In genomic region chr4:88938712-88939032, GRCm38 (mm10) we compare ENCODE assay signal across 8 mouse cellular contexts. TPM values are rescaled to one million over a fixed set of nuclear protein-coding genes. Genes with fewer than 3 reads are reported as not detected.
DNase-seq lines count a peak whose midpoint lies in the region; ATAC-seq and TF ChIP-seq lines count a peak whose summit lies in the region.

No protein-coding gene starts in this region.

- H3K4me2 ChIP-seq in lung, postnatal 0 days (replicated peaks; ENCODE audit: low read depth, low read length), result peak overlapping the region; percentile 75
- peak overlapping the region; percentile 76 for H3K4me2 ChIP-seq in intestine, postnatal 0 days (replicated peaks; ENCODE audit: low read depth)

- peak in 1 of 2 experiments; percentile 60 for DNase-seq in cerebellum, adult 2 months
- DNase-seq in cerebellum, postnatal 14 days, result no peak
- DNase-seq in lung, postnatal 0 days (ENCODE audit: low spot score), result no peak
- no peak for DNase-seq in lung, adult 18-20 months
- DNase-seq in embryo, embryonic 10.5 days (ENCODE audit: low spot score), result no peak
- DNase-seq in adipocyte (ENCODE audit: low spot score), result no peak

- H3K9me3 ChIP-seq in lung, postnatal 0 days (ENCODE audit: low read length), result no peaks in the 10 kb centered on the region
- H3K9me3 ChIP-seq in intestine, postnatal 0 days (ENCODE audit: control insufficient read depth), result no peaks in the 10 kb centered on the region

- no peak overlapping the region for H3K9ac ChIP-seq in lung, postnatal 0 days (replicated peaks; ENCODE audit: low read depth)
- H3K9ac ChIP-seq in intestine, postnatal 0 days (ENCODE audit: low read depth, low read length), result peak overlapping the region; percentile 84

- no peak for TF ChIP-seq CTCF in cerebellum, adult 2 months (IDR thresholded peaks at IDR 0.05; ENCODE audit: borderline replicate concordance, insufficient read depth, low read depth, low read length)
- TF ChIP-seq CTCF in lung, postnatal 0 days (IDR thresholded peaks at IDR 0.05), result no peak
- TF ChIP-seq CTCF in intestine, postnatal 0 days (IDR thresholded peaks at IDR 0.05; ENCODE audit: low read depth), result no peak
- no peak for TF ChIP-seq CTCF in olfactory bulb, adult 2 months (IDR thresholded peaks at IDR 0.05; ENCODE audit: insufficient read depth, low read depth, low read length)

- H3K27ac ChIP-seq in cerebellum, adult 2 months (ENCODE audit: insufficient read depth, low read length), result no peak overlapping the region
- no peak overlapping the region for H3K27ac ChIP-seq in lung, postnatal 0 days (ENCODE audit: low read length)
- peak overlapping the region; percentile 85; the same call in 1 of the 2 replicates for H3K27ac ChIP-seq in intestine, postnatal 0 days (ENCODE audit: low read depth, low read length)
- H3K27ac ChIP-seq in olfactory bulb, adult 2 months (ENCODE audit: insufficient read depth, low read depth, low read length), result no peak overlapping the region

- TF ChIP-seq POLR2A in cerebellum, adult 2 months (IDR thresholded peaks at IDR 0.05; ENCODE audit: borderline replicate concordance, insufficient read depth, low read length), result no peak
- TF ChIP-seq POLR2A in olfactory bulb, adult 2 months (IDR thresholded peaks at IDR 0.05; ENCODE audit: insufficient read depth, low read depth, low read length), result no peak

- no peak for TF ChIP-seq EP300 in lung, postnatal 0 days (IDR thresholded peaks at IDR 0.05)

- peak; percentile 36 for ATAC-seq in lung, postnatal 0 days
- peak; percentile 47 for ATAC-seq in intestine, postnatal 0 days

- WGBS in cerebellum, adult 2 months, result 11% methylated on average over 11 of the region's 11 CpGs
- 10% methylated on average over 11 of the region's 11 CpGs for WGBS in lung, postnatal 0 days
- 5% methylated on average over 11 of the region's 11 CpGs for WGBS in intestine, postnatal 0 days
- WGBS in olfactory bulb, adult 2 months, result 16% methylated on average over 11 of the region's 11 CpGs

- no peaks in the 10 kb centered on the region for H3K36me3 ChIP-seq in lung, postnatal 0 days (ENCODE audit: insufficient read depth, low read length)
- H3K36me3 ChIP-seq in intestine, postnatal 0 days (ENCODE audit: control insufficient read depth, insufficient read depth), result no peaks in the 10 kb centered on the region

- peak overlapping the region; percentile 13 for H3K4me3 ChIP-seq in cerebellum, adult 2 months (replicated peaks; ENCODE audit: insufficient read depth, low read depth, low read length)
- peak overlapping the region; percentile 57 for H3K4me3 ChIP-seq in lung, postnatal 0 days (ENCODE audit: low read depth, low read length)
- H3K4me3 ChIP-seq in intestine, postnatal 0 days (ENCODE audit: low read depth, low read length), result peak overlapping the region; percentile 73
- peak overlapping the region; percentile 78 for H3K4me3 ChIP-seq in olfactory bulb, adult 2 months (ENCODE audit: insufficient read depth, low read depth, low read length)

- H3K4me1 ChIP-seq in cerebellum, adult 2 months (ENCODE audit: control insufficient read depth, insufficient read depth, low read length), result no peaks in the 10 kb centered on the region
- peaks cover 3% of the 10 kb centered on the region; the same call in 1 of the 2 replicates for H3K4me1 ChIP-seq in lung, postnatal 0 days (ENCODE audit: insufficient read depth, low read depth, low read length)
- H3K4me1 ChIP-seq in intestine, postnatal 0 days (replicated peaks; ENCODE audit: control insufficient read depth, insufficient read depth, low read length), result no peaks in the 10 kb centered on the region; the same call in 1 of the 2 replicates
- peaks cover 10% of the 10 kb centered on the region for H3K4me1 ChIP-seq in olfactory bulb, adult 2 months (ENCODE audit: control insufficient read depth, insufficient read depth, low read length)

- no peaks in the 10 kb centered on the region for H3K27me3 ChIP-seq in cerebellum, adult 2 months (ENCODE audit: control insufficient read depth, insufficient read depth, low read length)
- peaks cover 16% of the 10 kb centered on the region; the same call in 1 of the 2 replicates for H3K27me3 ChIP-seq in lung, postnatal 0 days (replicated peaks; ENCODE audit: insufficient read depth, low read length)
- no peaks in the 10 kb centered on the region for H3K27me3 ChIP-seq in intestine, postnatal 0 days (replicated peaks; ENCODE audit: control insufficient read depth, insufficient read depth, low read length)

RNA-seq across cellular contexts. Expression of gene Ifne, which starts 58.7 kb away (rescaled TPM):
- polyA plus RNA-seq in cerebellum, adult 2 months (2012; rRNA removed), result not detected in 2 replicates
- polyA plus RNA-seq in lung, postnatal 0 days (2015; fragmentation: Nextera tagmentation; extraction: Ambion mirVana), result not detected in 2 replicates
- polyA plus RNA-seq in intestine, postnatal 0 days (2015; fragmentation: Nextera tagmentation; extraction: Ambion mirVana), result not detected in 2 replicates
- polyA plus RNA-seq in olfactory bulb, adult 2 months (2012; ENCODE audit: insufficient read depth, insufficient read length, low replicate concordance, missing spikeins), result not detected in 2 replicates

Comparison
In these comparisons a context has a peak if more than half of its experiments do, and no peak if none do; other contexts are left out.
1. H3K4me3 ChIP-seq: peak in every context shown above with its lines; median percentile 78 in olfactory bulb, adult 2 months; 73 in intestine, postnatal 0 days; 57 in lung, postnatal 0 days; 13 in cerebellum, adult 2 months.